Mouse (Mus musculus) T-cell, adult 2 months (primary cell): ENCODE measurements at regions not wholly inside any gene's neighbourhood (a gene's known extent, or its start where the extent isn't known, plus 50 kb on each side); places are given as distances from the start of the nearest gene placed in this dataset.
"Not testable (repeated sequence)": the region's sequence is repeated elsewhere in the genome, so short reads cannot be mapped to it uniquely, and the experiment has no call there.

Source experiments
- DNase-seq: peaks from one replicate; pipeline ENCODE4 v3.0.0; 2022; ENCODE audit warnings: low spot score

GRCm38 (mm10) chr3:57963965-57964364 lies 116.1 kb upstream of the Pfn2 start:
- DNase-seq: no peak

- DNase-seq: not testable (repeated sequence)
Measured at GRCm38 (mm10) chr3:57970614-57971013, 122.7 kb upstream of the Pfn2 start.

DNA sequence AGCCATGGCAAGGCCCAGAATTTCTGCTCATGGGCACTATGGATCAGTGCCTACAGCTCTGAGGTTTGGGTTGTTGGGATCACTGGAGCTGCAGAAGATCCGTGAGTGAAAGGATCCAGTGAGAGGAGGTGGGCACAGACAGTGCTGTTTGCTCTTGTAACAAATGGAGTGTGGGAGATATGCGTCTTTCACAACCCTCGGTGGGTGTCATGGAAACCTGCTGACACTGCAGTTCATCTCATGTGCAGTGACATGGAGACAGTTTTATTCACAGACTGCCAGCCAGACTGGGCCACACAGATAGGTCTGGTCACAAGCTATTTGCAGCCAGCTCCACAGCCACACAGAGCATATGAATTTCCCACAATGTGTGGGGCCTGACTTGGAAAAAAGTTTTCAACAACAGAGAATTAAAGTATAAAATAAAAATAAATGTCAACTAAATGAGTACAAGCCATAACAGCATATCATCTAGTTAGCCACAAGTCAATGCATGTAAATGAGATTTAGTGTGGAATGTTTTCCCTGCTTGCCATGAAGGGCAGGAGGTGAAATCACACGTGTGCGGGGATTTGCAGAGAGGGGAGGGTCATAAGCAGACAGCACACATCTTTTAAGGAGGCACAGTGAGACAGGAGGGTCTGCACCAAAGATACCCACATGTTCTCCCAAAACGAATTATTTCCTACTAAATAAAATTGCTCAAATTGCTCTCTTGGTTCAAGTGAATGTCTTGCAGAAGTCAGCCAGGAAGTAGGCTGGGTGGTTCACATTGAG lies 124.8 kb upstream of the Pfn2 start:
- DNase-seq: no peak

- no peak for DNase-seq
Measured at GRCm38 (mm10) chr3:57973546-57973945, 125.7 kb upstream of the Pfn2 start.

GRCm38 (mm10) chr3:57975379-57975778 lies 127.5 kb upstream of the Pfn2 start:
- no peak for DNase-seq

GRCm38 (mm10) chr3:57976640-57977229 lies 128.9 kb upstream of the Pfn2 start:
- DNase-seq: no peak

DNA sequence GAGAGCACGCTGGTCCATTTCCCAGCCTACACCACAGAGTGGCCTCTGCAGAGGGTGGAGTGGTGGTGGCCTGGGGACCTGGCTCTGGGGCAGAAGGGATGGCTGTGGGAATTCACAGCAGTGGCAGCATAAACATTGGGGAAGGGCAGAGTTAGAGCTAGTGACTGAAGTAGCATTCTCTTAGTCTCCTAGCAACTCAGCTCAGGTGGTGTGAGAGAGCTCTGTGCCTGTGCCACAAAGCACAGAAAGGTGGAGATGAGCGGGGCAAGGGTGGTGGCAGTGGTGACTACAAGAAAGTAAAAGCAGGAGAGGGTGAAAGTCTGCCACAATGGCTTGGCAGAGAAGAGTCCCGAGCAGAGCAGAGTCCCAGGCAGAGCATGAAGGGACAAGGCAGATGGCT lies 140.3 kb upstream of the Pfn2 start:
- no peak for DNase-seq

GRCm38 (mm10) chr3:57990738-57991137 lies 142.9 kb upstream of the Pfn2 start:
- DNase-seq: no peak

DNA sequence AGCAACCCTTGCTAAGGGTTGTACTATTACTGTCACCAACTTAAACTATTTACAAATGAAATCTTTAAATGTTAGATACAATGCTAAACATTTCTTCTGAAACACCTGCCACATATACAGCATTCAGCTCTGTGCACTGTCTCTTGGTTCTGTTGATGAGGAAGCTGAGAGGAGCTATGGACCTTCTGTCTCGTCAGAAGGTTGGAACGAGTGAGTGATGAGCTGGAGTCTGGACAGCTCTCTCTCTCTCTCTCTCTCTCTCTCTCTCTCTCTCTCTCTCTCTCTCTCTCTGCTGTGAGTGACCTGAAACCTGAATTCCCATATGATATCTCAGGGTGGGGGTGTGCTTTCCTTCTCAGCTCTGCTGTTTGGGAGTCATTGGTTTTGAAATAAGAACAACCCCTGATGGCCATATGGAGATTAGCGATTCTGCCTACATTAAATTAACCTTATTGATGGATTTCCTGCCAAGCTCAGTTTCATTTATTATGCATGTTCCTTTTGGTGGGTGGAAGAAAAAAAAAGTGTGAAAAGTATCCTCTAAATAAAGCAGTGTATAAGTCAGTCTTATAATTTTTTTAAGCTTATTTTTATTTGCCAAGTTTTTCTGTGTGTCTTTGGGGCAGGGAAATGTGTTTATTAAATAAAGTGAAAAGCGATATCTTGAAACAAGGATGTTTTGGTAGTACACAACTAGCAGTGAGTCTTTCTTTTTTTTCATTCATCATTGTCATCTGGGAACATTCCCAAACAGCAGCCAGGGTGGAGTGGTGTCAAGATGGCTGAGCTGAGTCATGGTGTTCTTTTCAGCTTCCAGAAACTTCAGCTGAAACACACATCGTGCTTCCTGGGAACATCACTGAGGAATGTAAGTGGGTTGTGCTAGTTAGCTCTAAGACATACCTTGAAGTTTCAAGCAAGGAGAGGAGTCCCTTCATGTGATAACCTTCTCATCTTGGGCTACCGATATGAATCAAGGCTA lies 150.5 kb upstream of the Pfn2 start:
- DNase-seq: no peak

DNA sequence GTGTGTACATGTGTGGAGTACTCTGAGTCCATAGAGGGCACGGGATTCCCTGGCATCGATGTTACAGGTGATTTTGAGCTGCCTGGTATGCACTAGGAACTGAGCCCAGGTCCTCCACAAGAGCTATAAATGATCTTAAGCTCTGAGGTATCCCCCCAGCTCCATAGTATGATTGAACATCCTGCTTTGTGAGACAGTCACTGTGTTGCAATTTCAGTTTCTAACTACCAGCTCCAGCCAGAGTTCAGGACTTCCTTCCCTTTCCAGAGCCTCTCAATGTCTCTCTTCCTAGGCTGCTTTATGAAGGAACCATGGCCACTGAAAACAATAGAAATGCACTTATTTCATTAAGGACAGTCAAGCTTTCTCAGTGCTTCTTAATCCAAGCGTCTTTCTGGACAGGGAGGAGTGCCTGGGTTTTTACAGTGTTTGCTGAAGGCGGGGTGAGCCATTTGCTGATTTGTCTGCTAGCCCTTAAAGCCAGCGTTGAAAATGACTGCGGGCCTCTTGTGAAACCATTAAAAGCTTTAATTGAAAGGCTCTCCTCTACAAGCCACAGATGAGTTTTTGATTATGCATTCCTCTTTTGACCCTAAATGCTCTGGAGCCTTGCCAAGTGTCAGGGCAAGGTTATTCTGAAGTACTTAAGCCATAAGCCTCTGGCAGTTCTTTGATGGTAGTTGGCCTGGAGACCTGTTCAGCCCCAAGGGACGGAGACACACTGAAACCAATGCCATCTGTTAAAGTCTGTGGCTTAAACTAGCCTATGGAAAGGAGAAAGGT lies 155.1 kb upstream of the Pfn2 start:
- no peak for DNase-seq

DNA sequence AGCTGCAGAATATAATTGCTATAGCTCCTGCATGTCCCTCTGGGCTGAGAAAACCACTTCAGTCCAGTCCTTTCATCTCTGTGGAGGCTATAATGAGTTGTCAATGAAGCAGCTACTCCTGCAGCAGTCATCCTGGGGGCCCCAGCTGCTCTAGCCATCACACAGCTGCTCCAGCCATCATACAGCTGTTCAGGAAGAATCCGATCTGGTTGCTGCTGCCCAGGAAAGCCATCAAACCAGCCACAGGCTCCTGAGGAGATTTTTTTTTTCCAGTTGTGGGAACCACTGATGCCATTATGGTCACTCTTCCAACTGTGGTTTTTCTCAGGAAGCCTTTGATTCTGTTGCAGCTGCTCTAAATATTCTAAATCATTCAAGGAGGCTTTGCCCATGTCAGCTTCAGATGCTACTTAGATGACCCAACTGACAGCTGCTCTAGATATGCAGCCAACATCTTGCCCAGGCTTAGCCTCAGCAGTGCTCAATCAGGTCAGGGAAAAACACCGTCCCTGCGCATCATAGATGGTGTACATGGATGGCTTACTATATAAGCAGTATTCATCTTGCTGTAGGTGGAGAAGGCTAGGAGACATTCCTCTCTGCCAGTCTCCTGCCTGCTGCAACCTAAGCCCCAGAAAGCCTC lies 177.0 kb upstream of the Pfn2 start:
- no peak for DNase-seq

DNA sequence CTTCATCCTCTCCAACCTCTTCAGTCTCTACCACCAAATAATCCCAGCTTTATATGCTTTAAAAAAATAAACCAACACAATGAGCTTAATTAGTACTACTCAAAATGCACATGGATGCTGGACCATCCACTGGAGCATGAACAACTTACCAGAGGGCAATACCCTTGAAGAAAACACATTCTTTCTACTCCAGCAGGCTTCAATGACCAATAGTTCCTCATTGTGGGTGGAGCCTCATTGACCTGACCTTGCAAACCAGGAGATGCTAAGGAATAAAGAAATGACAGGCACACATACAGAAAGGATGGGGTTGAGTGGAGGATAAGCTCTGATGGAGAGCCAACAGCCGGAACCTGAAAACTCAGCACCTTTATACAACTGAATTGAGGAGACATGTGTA lies 201.7 kb upstream of the Pfn2 start:
- no peak for DNase-seq

GRCm38 (mm10) chr3:58054726-58055125 lies 206.8 kb upstream of the Pfn2 start:
- no peak for DNase-seq

GRCm38 (mm10) chr3:58055181-58055580 lies 207.3 kb upstream of the Pfn2 start:
- no peak for DNase-seq

- no peak for DNase-seq
Measured at GRCm38 (mm10) chr3:58056191-58057063, 208.5 kb upstream of the Pfn2 start.

GRCm38 (mm10) chr3:58057064-58057396 lies 209.2 kb upstream of the Pfn2 start:
- no peak for DNase-seq

DNA sequence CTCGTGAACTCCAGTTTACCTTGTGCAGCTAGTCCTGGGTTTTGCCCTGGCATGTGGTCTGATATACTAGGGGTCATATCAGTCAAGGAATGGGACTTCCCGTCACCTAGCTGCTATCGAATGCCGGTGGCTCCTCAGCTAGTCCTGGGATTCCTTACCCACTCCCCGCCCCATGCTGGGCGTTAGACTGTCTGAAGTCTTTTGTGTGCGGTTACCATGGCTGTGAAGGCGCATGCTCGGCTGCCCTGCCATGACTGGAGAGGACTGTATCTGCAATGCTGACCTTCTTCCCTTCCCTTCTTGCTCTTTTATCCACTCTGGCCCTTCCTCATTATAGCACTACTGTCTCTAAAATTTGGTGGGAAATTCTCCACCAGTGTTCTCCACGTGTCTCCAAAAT lies 210.3 kb upstream of the Pfn2 start:
- no peak for DNase-seq

GRCm38 (mm10) chr3:58063852-58064549 lies 216.1 kb upstream of the Pfn2 start:
- no peak for DNase-seq

GRCm38 (mm10) chr3:58071574-58071973 lies 223.7 kb upstream of the Pfn2 start:
- no peak for DNase-seq
